Mouse (Mus musculus) CD4-positive, CD25-positive, alpha-beta regulatory T cell (primary cell): ENCODE results near the gene Psmb5. TPM values are rescaled to one million over a fixed set of nuclear protein-coding genes. Genes with fewer than 3 reads are reported as not detected.

Experiments
- polyA plus RNA-seq: library from polyadenylated mRNA; unstranded; fragments of 100-300 nt; shearing (Covaris generic); gene quantifications from one replicate; pipeline ENCODE4 v1.2.1, GENCODE M21; 2017

Psmb5 gene
- 216 TPM for polyA plus RNA-seq

GRCm38 (mm10) chr14:54617897-54618365 is at the start of gene Psmb5:
Psmb5 (minus strand) TSS chr14:54618022.

GRCm38 (mm10) chr14:54641305-54641969 is 23.6 kb upstream of the Psmb5 start, which contains the start of gene Cdh24:
Cdh24 (minus strand) TSS chr14:54641364.

DNA sequence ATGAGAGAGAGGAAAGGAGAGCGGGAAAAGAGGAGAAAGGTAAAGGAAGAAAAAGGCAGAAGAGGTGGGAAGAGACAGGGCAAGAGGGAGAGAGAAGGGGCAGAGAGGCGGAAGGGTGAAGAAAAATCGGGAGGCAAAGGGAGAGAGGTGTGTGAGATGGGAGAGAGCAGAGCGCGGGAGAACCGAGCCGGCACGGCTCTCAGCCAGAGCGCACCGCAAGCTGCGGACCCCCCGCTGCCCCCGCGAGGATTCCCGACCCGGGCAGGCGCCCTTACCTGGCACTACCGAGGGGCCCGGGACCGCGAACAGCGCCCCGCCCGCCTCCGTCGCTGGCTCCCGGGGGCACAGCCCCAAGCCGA is 23.1 kb upstream of the Psmb5 start, which contains the start of gene Gm17606:
Gm17606 (plus strand) TSS at position 7 of the 359 bp plus-strand sequence.

DNA sequence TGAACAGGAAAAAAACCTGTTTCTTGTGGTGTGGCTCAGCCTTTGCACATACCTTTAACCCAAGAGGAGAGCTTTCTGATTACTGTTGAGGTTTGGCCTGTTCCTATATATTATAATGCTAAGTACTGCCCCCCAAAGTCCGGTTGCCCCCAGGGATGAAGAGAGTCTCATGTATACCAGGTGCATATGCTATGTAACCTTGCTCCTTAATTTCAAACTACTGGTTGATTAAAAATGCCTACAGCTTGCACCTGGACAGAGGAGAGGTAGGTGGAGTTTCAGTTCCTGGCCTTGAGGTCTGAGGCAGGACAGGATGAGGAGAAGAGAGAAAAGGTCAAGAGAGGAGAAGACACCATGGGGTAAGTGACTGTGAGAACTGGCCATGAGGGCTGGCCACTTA is 3.3 kb upstream of the Psmb5 start, which contains the start of gene Psmb11:
Psmb11 (plus strand) TSS at position 301 of the 400 bp plus-strand sequence.

GRCm38 (mm10) chr14:54605752-54606321 is 12.0 kb downstream of the Psmb5 start, which contains the start of gene 4931414P19Rik:
4931414P19Rik (minus strand) TSS chr14:54605993.

GRCm38 (mm10) chr14:54577089-54577982 is 40.5 kb downstream of the Psmb5 start, which contains the start of gene Ajuba:
Ajuba (minus strand) TSS chr14:54577558.

Other genes starting within 250 kb of the Psmb5 start
- 1.6 TPM for gene Slc7a7, start 200.2 kb downstream of the Psmb5 start, polyA plus RNA-seq
- 215 TPM for gene Mrpl52, start 191.1 kb downstream of the Psmb5 start, polyA plus RNA-seq
- 6.9 TPM for gene Mmp14, start 186.4 kb downstream of the Psmb5 start, polyA plus RNA-seq
- 391 TPM for gene Lrp10, start 153.9 kb downstream of the Psmb5 start, polyA plus RNA-seq
- gene Rem2, start 141.9 kb downstream of the Psmb5 start, polyA plus RNA-seq: 0.71 TPM
- 44.9 TPM for gene Prmt5, start 100.5 kb downstream of the Psmb5 start, polyA plus RNA-seq
- gene Haus4, start 63.4 kb downstream of the Psmb5 start, polyA plus RNA-seq: 31.7 TPM
- gene Ajuba, start 40.5 kb downstream of the Psmb5 start, polyA plus RNA-seq: 0.53 TPM
- gene 4931414P19Rik, start 12.0 kb downstream of the Psmb5 start, polyA plus RNA-seq: 2.4 TPM
- gene Psmb11, start 3.4 kb upstream of the Psmb5 start, polyA plus RNA-seq: not detected
- gene Gm17606, start 22.9 kb upstream of the Psmb5 start, polyA plus RNA-seq: not detected
- 1.9 TPM for gene Cdh24, start 23.3 kb upstream of the Psmb5 start, polyA plus RNA-seq
- 79.9 TPM for gene 1700123O20Rik, start 68.2 kb upstream of the Psmb5 start, polyA plus RNA-seq
- gene Acin1, start 68.9 kb upstream of the Psmb5 start, polyA plus RNA-seq: 108 TPM
- gene Gm29776, start 80.8 kb upstream of the Psmb5 start, polyA plus RNA-seq: not detected
- gene Cebpe, start 94.2 kb upstream of the Psmb5 start, polyA plus RNA-seq: not detected
- 0.34 TPM for gene Slc7a8, start 163.9 kb upstream of the Psmb5 start, polyA plus RNA-seq
- gene Rnf212b, start 196.1 kb upstream of the Psmb5 start, polyA plus RNA-seq: not detected